Mouse (Mus musculus): ENCODE measurements around the gene Prim1. TPM values are rescaled to one million over a fixed set of nuclear protein-coding genes. Genes with fewer than 3 reads are reported as not detected.
A peak's percentile ranks its signal among the peaks of the same experiment; 100 is the strongest.

The Prim1 gene
- polyA plus RNA-seq (2015; fragmentation: Nextera tagmentation; extraction: Ambion mirVana): 61.6 and 62.3 TPM in 2 replicates

GRCm38 (mm10) chr10:128015068-128015934 is at the start of gene Prim1:
Gene Prim1 (plus strand): TSS chr10:128015168.
- no peaks in the 10 kb centered on the region for H3K27me3 ChIP-seq
- WGBS: 4% methylated on average over 31 of the region's 31 CpGs
- peak within 1 kb of the TSS; percentile 70 for H3K9ac ChIP-seq (replicated peaks)
- no peaks in the 10 kb centered on the region for H3K9me3 ChIP-seq
- peaks cover 14% of the 10 kb centered on the region for H3K36me3 ChIP-seq
- H3K4me1 ChIP-seq: peaks cover 6% of the 10 kb centered on the region
- H3K4me3 ChIP-seq: peak within 1 kb of the TSS; percentile 73
- peak within 1 kb of the TSS; percentile 69 for H3K27ac ChIP-seq (replicated peaks)
- ATAC-seq (replicated peaks): peak; percentile 98
- H3K4me2 ChIP-seq (replicated peaks): peak within 1 kb of the TSS; percentile 57

- no peak for ATAC-seq (replicated peaks)
- H3K36me3 ChIP-seq: no peaks in the 10 kb centered on the region
- no peak overlapping the region for H3K27ac ChIP-seq (replicated peaks)
- H3K9me3 ChIP-seq: no peaks in the 10 kb centered on the region
- 90% methylated on average over 6 of the region's 6 CpGs for WGBS
- H3K4me2 ChIP-seq (replicated peaks): no peak overlapping the region
- H3K4me3 ChIP-seq: no peak overlapping the region
- H3K9ac ChIP-seq (replicated peaks): no peak overlapping the region
- no peaks in the 10 kb centered on the region for H3K27me3 ChIP-seq
- no peaks in the 10 kb centered on the region for H3K4me1 ChIP-seq
These were observed 48.5 kb upstream of the Prim1 start for GRCm38 (mm10) chr10:127966506-127966905.

GRCm38 (mm10) chr10:127969820-127970219 is 45.1 kb upstream of the Prim1 start:
- Histone ChIP-seq H3K9me3 (no peaks in the 10 kb centered on the region), H3K4me2 (replicated peaks) (no peak overlapping the region), H3K9ac (replicated peaks) (no peak overlapping the region), H3K27me3 (no peaks in the 10 kb centered on the region), H3K4me1 (no peaks in the 10 kb centered on the region), H3K4me3 (no peak overlapping the region), H3K27ac (replicated peaks) (no peak overlapping the region), H3K36me3 (no peaks in the 10 kb centered on the region)
- WGBS: 88% methylated on average over 4 of the region's 4 CpGs
- ATAC-seq (replicated peaks): no peak

- Histone ChIP-seq H3K9me3 (no peaks in the 10 kb centered on the region), H3K36me3 (no peaks in the 10 kb centered on the region), H3K27me3 (no peaks in the 10 kb centered on the region), H3K4me1 (no peaks in the 10 kb centered on the region), H3K9ac (replicated peaks) (no peak overlapping the region), H3K27ac (replicated peaks) (no peak overlapping the region), H3K4me3 (no peak overlapping the region), H3K4me2 (replicated peaks) (no peak overlapping the region)
- 62% methylated on average over 3 of the region's 3 CpGs for WGBS
- ATAC-seq (replicated peaks): no peak
These were observed 44.6 kb upstream of the Prim1 start for GRCm38 (mm10) chr10:127970359-127970831.

DNA sequence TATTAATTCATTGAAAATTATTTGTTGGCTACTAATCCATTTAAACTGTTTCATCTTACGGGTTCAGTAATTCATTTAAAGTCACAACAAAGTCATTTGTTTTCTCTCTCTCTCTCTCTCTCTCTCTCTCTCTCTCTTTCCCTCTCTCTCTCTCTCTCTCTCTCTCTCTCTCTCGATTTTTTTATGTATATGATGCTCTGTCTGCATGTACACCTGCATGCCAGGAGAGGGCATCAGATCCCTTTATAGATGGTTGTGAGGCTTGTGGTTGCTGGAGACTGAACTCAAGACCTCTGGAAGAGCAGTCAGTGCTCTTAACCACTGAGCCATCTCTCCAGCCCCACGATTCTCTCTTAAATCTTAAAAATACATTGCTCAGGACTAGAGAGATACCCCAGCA is 43.8 kb upstream of the Prim1 start:
- no peaks in the 10 kb centered on the region for H3K4me1 ChIP-seq
- H3K27ac ChIP-seq (replicated peaks): no peak overlapping the region
- no peak overlapping the region for H3K4me2 ChIP-seq (replicated peaks)
- no peak for ATAC-seq (replicated peaks)
- no peaks in the 10 kb centered on the region for H3K27me3 ChIP-seq
- WGBS: 70% methylated on average over 3 of the region's 3 CpGs
- H3K9ac ChIP-seq (replicated peaks): no peak overlapping the region
- no peaks in the 10 kb centered on the region for H3K9me3 ChIP-seq
- no peak overlapping the region for H3K4me3 ChIP-seq
- H3K36me3 ChIP-seq: no peaks in the 10 kb centered on the region

GRCm38 (mm10) chr10:127974062-127974461 is 40.9 kb upstream of the Prim1 start:
- no peak overlapping the region for H3K4me3 ChIP-seq
- no peaks in the 10 kb centered on the region for H3K4me1 ChIP-seq
- no peak overlapping the region for H3K9ac ChIP-seq (replicated peaks)
- ATAC-seq (replicated peaks): no peak
- no peak overlapping the region for H3K4me2 ChIP-seq (replicated peaks)
- no peaks in the 10 kb centered on the region for H3K27me3 ChIP-seq
- WGBS: 92% methylated on average over 3 of the region's 3 CpGs
- H3K27ac ChIP-seq (replicated peaks): no peak overlapping the region
- H3K9me3 ChIP-seq: no peaks in the 10 kb centered on the region
- H3K36me3 ChIP-seq: no peaks in the 10 kb centered on the region

- no peak for ATAC-seq (replicated peaks)
- Histone ChIP-seq H3K4me3 (no peak overlapping the region), H3K27me3 (no peaks in the 10 kb centered on the region), H3K4me2 (replicated peaks) (no peak overlapping the region), H3K27ac (replicated peaks) (no peak overlapping the region), H3K36me3 (no peaks in the 10 kb centered on the region), H3K4me1 (no peaks in the 10 kb centered on the region), H3K9ac (replicated peaks) (no peak overlapping the region), H3K9me3 (no peaks in the 10 kb centered on the region)
- 4% methylated on average over 1 of the region's 1 CpGs for WGBS
These were observed 39.5 kb upstream of the Prim1 start for GRCm38 (mm10) chr10:127975503-127975902.

DNA sequence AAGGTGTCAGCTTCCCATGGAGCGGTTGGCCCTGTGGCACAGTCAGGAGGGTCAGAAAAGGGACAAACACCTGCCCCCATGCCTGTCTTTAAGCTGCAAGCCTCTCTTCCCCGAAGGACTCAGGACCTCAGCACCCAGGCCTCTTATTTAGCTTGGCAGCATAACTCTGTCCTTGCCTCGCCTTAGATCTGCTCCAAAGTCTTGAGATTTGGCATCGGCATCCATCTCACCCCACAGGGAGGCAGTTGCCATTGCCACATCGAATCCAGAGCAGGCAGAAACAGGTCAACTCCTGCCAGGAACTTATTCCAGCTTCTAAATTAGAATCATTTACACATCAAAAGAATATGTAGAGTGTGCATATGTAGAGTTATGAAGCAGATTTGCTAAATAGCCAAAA is 30.3 kb upstream of the Prim1 start:
- no peak overlapping the region for H3K9ac ChIP-seq (replicated peaks)
- peaks cover 18% of the 10 kb centered on the region for H3K4me1 ChIP-seq
- no peaks in the 10 kb centered on the region for H3K9me3 ChIP-seq
- no peak overlapping the region; the same call in 1 of the 2 replicates for H3K27ac ChIP-seq (replicated peaks)
- no peak overlapping the region for H3K4me2 ChIP-seq (replicated peaks)
- H3K4me3 ChIP-seq: no peak overlapping the region
- no peak for ATAC-seq (replicated peaks)
- H3K27me3 ChIP-seq: no peaks in the 10 kb centered on the region
- no peaks in the 10 kb centered on the region for H3K36me3 ChIP-seq
- WGBS: 54% methylated on average over 5 of the region's 5 CpGs

GRCm38 (mm10) chr10:127985601-127986000 is 29.4 kb upstream of the Prim1 start:
- H3K36me3 ChIP-seq: no peaks in the 10 kb centered on the region
- H3K27me3 ChIP-seq: no peaks in the 10 kb centered on the region
- WGBS: 1% methylated on average over 8 of the region's 8 CpGs
- H3K4me2 ChIP-seq (replicated peaks): no peak overlapping the region
- H3K9ac ChIP-seq (replicated peaks): no peak overlapping the region
- H3K27ac ChIP-seq (replicated peaks): 0 out of 2 replicates have a peak overlapping the region, but pooled peaks have one; percentile 15
- no peak for ATAC-seq (replicated peaks)
- no peaks in the 10 kb centered on the region for H3K9me3 ChIP-seq
- no peak overlapping the region for H3K4me3 ChIP-seq
- peaks cover 18% of the 10 kb centered on the region for H3K4me1 ChIP-seq

DNA sequence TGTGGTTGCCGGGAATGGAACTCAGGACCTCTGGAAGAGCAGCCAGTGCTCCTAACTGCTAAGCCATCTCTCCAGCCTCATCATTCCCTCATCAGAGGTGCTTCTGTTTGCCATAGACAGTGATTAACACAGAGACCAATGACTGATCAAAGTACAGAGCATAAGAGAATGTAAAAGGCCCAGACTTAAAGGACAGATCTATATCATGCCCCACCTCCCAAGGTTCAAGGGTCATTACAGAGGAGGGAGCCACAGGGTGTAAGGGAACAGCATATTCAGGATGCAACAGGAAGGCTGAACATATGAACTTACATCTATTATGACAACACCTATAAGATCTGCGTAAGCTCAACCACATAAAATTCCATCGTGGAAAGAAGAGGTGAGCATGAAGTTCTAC is 18.3 kb upstream of the Prim1 start:
- Histone ChIP-seq H3K27ac (replicated peaks) (no peak overlapping the region), H3K36me3 (no peaks in the 10 kb centered on the region), H3K9me3 (no peaks in the 10 kb centered on the region), H3K4me2 (replicated peaks) (no peak overlapping the region), H3K27me3 (no peaks in the 10 kb centered on the region), H3K9ac (replicated peaks) (no peak overlapping the region), H3K4me3 (no peak overlapping the region), H3K4me1 (no peaks in the 10 kb centered on the region)
- 89% methylated on average over 3 of the region's 3 CpGs for WGBS
- no peak for ATAC-seq (replicated peaks)

- no peaks in the 10 kb centered on the region for H3K4me1 ChIP-seq
- ATAC-seq (replicated peaks): no peak
- H3K9ac ChIP-seq (replicated peaks): no peak overlapping the region
- WGBS: 94% methylated on average over 1 of the region's 1 CpGs
- H3K9me3 ChIP-seq: no peaks in the 10 kb centered on the region
- H3K4me2 ChIP-seq (replicated peaks): no peak overlapping the region
- no peaks in the 10 kb centered on the region for H3K27me3 ChIP-seq
- no peak overlapping the region for H3K4me3 ChIP-seq
- H3K27ac ChIP-seq (replicated peaks): no peak overlapping the region
- H3K36me3 ChIP-seq: no peaks in the 10 kb centered on the region
These were observed 16.7 kb upstream of the Prim1 start for GRCm38 (mm10) chr10:127998260-127998659.

- H3K27ac ChIP-seq (replicated peaks): no peak overlapping the region
- 73% methylated on average over 3 of the region's 3 CpGs for WGBS
- H3K4me2 ChIP-seq (replicated peaks): no peak overlapping the region
- no peaks in the 10 kb centered on the region for H3K9me3 ChIP-seq
- H3K4me1 ChIP-seq: no peaks in the 10 kb centered on the region
- no peak for ATAC-seq (replicated peaks)
- H3K4me3 ChIP-seq: no peak overlapping the region
- H3K9ac ChIP-seq (replicated peaks): no peak overlapping the region
- H3K36me3 ChIP-seq: no peaks in the 10 kb centered on the region
- no peaks in the 10 kb centered on the region for H3K27me3 ChIP-seq
These were observed 11.6 kb upstream of the Prim1 start for GRCm38 (mm10) chr10:128003281-128003801.
